Mouse (Mus musculus) testis, adult 2 months (tissue): ENCODE data around the gene Cacna2d4. TPM values are rescaled to one million over a fixed set of nuclear protein-coding genes. Genes with fewer than 3 reads are reported as not detected.
A peak's percentile ranks its signal among the peaks of the same experiment; 100 is the strongest.

Experiments used
- H3K27ac ChIP-seq: fragments of 200-500 bp; 2 replicates; pipeline ENCODE4 v1.5.1; 2012; ENCODE audit warnings: low read depth, low read length; ENCODE audit not compliant: control insufficient read depth, insufficient read depth
- H3K27me3 ChIP-seq: fragments of 200-500 bp; 2 replicates; pipeline ENCODE4 v1.6.1; 2012; ENCODE audit warnings: mild to moderate bottlenecking, low read length, moderate library complexity; ENCODE audit not compliant: control insufficient read depth, insufficient read depth
- H3K36me3 ChIP-seq: fragments of 200-500 bp; 2 replicates; pipeline ENCODE4 v1.6.1; 2012; ENCODE audit warnings: mild to moderate bottlenecking, low read length; ENCODE audit not compliant: control insufficient read depth, insufficient read depth
- H3K4me1 ChIP-seq: fragments of 200-500 bp; 2 replicates; pipeline ENCODE4 v1.6.1; 2012; ENCODE audit warnings: low read length; ENCODE audit not compliant: control insufficient read depth, insufficient read depth
- H3K4me3 ChIP-seq: fragments of 200-500 bp; 2 replicates; pipeline ENCODE4 v1.5.1; 2012; ENCODE audit warnings: low read depth, mild to moderate bottlenecking, low read length, moderate library complexity, mixed read lengths; ENCODE audit not compliant: control insufficient read depth
- CTCF ChIP-seq: fragments of 200-500 bp; IDR thresholded peaks from 2 replicates; pipeline ENCODE4 v1.5.1; 2012; ENCODE audit warnings: low read depth, mild to moderate bottlenecking, inconsistent platforms, low read length, moderate library complexity; ENCODE audit not compliant: control insufficient read depth, insufficient read depth, insufficient replicate concordance
- POLR2A ChIP-seq: fragments of 200-500 bp; IDR thresholded peaks from 2 replicates; pipeline ENCODE4 v1.6.1; 2012; ENCODE audit warnings: low read depth, mild to moderate bottlenecking, inconsistent platforms, low read length, moderate library complexity; ENCODE audit not compliant: control insufficient read depth
- polyA plus RNA-seq: library from polyadenylated mRNA; depleted of rRNA; stranded (reverse); fragments of >200 nt; gene quantifications from 2 replicates; pipeline ENCODE4 v1.2.3, GENCODE M21; 2012

Cacna2d4 gene
- polyA plus RNA-seq, 1 experiment, result 0.05 TPM

GRCm38 (mm10) chr6:119313096-119313495 is 76.8 kb downstream of the Cacna2d4 start:
- TF ChIP-seq POLR2A (no peak), CTCF (no peak)
- H3K4me1 ChIP-seq, result no peaks in the 10 kb centered on the region
- no peaks in the 10 kb centered on the region for H3K27me3 ChIP-seq
- no peak overlapping the region for H3K27ac ChIP-seq
- peak overlapping the region; percentile 16; the same call in 1 of the 2 replicates for H3K4me3 ChIP-seq
- no peaks in the 10 kb centered on the region for H3K36me3 ChIP-seq

GRCm38 (mm10) chr6:119313588-119314375 is 77.5 kb downstream of the Cacna2d4 start:
- Histone ChIP-seq H3K36me3 (no peaks in the 10 kb centered on the region), H3K27me3 (no peaks in the 10 kb centered on the region), H3K4me1 (no peaks in the 10 kb centered on the region), H3K27ac (no peak overlapping the region), H3K4me3 (no peak overlapping the region)
- TF ChIP-seq CTCF (no peak), POLR2A (no peak)

GRCm38 (mm10) chr6:119314751-119315476 is 78.6 kb downstream of the Cacna2d4 start:
- no peak overlapping the region for H3K27ac ChIP-seq
- H3K4me3 ChIP-seq, result no peak overlapping the region
- no peaks in the 10 kb centered on the region for H3K27me3 ChIP-seq
- H3K4me1 ChIP-seq, result no peaks in the 10 kb centered on the region
- TF ChIP-seq POLR2A (no peak), CTCF (no peak)
- no peaks in the 10 kb centered on the region for H3K36me3 ChIP-seq

- H3K27ac ChIP-seq, result no peak overlapping the region
- no peaks in the 10 kb centered on the region for H3K4me1 ChIP-seq
- H3K36me3 ChIP-seq, result no peaks in the 10 kb centered on the region
- no peaks in the 10 kb centered on the region for H3K27me3 ChIP-seq
- no peak overlapping the region for H3K4me3 ChIP-seq
- TF ChIP-seq CTCF (no peak), POLR2A (no peak)
Observed at GRCm38 (mm10) chr6:119318732-119319131, 82.4 kb downstream of the Cacna2d4 start.

- H3K4me1 ChIP-seq, result no peaks in the 10 kb centered on the region
- no peaks in the 10 kb centered on the region for H3K27me3 ChIP-seq
- H3K27ac ChIP-seq, result no peak overlapping the region
- no peak for TF ChIP-seq POLR2A
- peak; percentile 46; the same call in 1 of the 2 replicates for TF ChIP-seq CTCF
- H3K4me3 ChIP-seq, result no peak overlapping the region
- no peaks in the 10 kb centered on the region for H3K36me3 ChIP-seq
Observed at GRCm38 (mm10) chr6:119319358-119319757, 83.0 kb downstream of the Cacna2d4 start.

- Histone ChIP-seq H3K27me3 (no peaks in the 10 kb centered on the region), H3K4me1 (no peaks in the 10 kb centered on the region), H3K36me3 (no peaks in the 10 kb centered on the region), H3K27ac (no peak overlapping the region), H3K4me3 (no peak overlapping the region)
- TF ChIP-seq CTCF, result no peak
- no peak for TF ChIP-seq POLR2A
Observed at GRCm38 (mm10) chr6:119320481-119320880, 84.2 kb downstream of the Cacna2d4 start.

GRCm38 (mm10) chr6:119321752-119322151 is 85.4 kb downstream of the Cacna2d4 start:
- no peaks in the 10 kb centered on the region for H3K36me3 ChIP-seq
- H3K4me3 ChIP-seq, result no peak overlapping the region
- no peak overlapping the region for H3K27ac ChIP-seq
- no peaks in the 10 kb centered on the region for H3K4me1 ChIP-seq
- TF ChIP-seq CTCF (no peak), POLR2A (no peak)
- H3K27me3 ChIP-seq, result no peaks in the 10 kb centered on the region
